Mouse (Mus musculus) T-helper 17 cell (primary cell): ENCODE measurements around the gene Sergef.

Source experiments
- in situ Hi-C, 2 experiments: fragments of 300-600 bp; cut with MboI, MseI; formaldehyde crosslinking; loops; 1 replicate in 1 of 2; 2 replicates in 1 of 2; pipeline ENCODE4 v1.15.1; 2025; ENCODE audit warnings: high pct_unique_total_duplicates in 2 of 2

Sergef gene

DNA sequence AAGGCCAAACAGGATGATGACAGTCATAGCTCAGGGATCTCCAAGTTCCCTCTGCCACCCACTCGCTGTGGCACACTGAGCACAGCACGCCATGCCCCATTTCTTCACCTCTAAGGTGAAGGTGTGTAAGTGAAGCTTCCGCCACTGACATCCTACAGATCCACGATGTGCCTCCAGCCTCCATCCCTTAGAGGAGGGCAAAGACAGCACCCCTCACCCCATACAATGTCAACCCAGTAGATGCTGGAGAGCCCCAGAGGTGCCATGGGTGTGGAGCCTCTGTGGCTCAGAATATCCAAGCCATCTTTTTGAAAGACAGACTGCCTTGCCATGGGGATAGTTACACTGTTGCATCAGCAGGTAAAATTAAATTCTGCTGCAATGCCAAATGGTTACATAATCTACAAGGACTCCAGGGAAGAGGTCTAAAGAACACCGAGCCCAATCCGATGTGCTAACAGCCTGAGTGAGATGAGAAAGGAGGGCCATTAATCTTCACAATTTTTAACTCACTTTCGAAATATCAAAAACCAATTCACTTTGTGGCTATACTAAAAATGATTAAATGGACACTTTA is 23.1 kb downstream of the Sergef start:
- in situ Hi-C loops, result no loop called here

DNA sequence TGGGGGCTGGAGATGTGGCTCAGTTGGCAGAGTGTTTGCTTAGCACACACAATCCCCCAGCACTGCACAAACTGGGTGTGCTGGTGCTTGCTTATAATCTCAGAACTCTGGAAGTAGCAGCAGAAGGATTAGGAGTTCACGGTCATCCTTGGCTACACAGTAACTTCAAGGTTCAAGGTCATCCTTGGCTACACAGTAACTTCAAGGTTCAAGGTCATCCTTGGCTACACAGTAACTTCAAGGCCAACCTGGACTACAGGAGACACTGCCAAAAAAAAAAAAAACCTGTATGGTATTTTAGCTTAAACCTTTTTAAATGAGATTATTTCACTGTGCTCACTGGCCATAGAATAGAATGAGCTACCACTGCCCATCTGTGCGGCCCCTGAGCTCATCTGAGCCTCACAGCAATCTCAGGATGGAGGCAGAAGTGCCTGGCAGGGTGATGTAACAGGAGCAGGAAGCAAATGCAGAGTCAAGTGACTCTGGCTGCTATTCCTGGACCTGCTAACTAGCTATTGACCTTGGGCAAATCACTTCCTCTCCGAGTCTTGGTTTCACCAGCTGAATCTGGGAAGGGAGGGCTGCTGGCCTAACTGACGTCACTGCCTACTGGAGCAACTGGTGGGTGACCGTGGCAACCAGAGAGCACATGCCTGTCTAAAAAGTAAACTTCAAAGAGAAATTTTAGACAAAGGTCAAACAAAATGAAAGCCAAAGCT is 24.2 kb downstream of the Sergef start:
- in situ Hi-C loops, result no loop called here

DNA sequence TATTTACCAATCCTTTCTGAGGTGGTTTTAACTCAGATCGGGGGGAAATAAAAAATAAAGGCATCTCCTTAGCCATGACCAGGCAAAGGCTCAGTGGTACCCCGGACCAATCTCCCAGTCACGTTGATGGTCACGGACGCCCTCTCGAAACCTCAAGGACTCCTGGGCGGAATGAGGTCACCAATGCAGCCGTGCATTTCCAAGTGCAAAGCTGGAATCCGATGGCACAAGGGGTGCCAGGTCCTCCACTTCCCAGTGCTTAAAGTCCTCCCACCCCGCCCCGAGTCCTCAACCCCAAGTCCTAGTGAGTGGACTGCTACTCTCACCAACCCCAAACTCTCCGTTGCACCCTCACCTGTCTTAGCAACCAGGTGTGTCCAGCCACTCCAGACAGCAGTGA is 25.3 kb downstream of the Sergef start:
- in situ Hi-C loops, result no loop called here

DNA sequence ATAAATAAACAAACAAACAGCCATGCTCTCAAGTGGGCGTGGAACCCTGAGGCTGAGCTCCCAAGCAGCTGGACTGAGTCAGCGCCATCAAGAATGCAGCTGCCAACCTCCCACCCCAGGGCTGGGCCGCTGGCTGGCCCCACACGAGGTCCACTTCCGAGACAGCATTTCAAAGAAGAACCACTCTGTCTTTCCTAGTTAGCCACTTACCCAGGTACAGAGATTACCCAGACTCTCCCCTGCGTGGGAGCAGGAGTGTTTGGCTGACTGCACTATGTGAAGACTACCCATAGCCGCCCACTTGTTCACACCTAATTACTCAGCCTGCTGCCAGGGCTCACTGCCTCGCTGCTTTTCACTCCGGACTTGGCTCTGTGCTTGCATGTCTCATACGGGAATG is 26.5 kb downstream of the Sergef start:
- in situ Hi-C loops, result no loop called here

GRCm38 (mm10) chr7:46612421-46612937 is 27.1 kb downstream of the Sergef start:
- in situ Hi-C loops, result no loop called here

DNA sequence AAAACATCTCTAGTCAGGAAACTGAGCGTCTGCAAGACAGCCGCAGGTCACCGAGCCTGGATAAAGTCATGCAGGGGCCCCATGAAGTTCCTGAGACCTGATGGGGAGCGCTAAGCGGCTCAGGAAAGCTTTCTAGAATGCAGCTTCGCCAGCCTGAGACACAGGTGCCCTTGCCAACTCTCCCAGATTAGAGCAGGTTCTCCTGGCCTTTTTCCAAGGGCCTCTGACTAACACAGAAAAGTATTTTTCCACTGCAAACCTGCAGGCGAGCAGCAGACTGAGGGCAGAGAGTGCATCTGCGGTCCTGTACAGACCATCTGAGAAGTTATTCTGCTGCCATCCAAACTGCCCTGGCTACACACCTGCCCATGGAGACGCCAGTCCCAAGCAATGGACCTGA is 27.6 kb downstream of the Sergef start:
- in situ Hi-C loops, result no loop called here

DNA sequence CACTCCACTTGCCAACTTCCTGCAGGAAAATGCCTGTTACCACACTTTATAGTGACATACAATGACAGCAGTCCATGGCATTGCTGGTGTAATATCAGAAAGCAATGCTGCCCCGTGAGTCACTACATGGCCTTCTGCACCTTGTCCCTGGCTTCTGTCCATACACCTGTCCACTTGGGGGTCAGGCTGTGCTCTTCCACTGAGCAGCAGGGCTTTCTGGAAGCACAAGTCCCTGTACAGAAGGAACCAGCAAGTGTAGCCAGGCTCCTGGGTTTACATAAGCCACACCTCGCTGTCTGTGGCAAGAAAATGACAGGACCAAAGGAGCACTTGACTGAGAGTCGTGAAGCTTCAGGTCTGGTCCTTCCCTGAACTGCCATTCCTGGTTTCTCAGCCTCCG is 30.3 kb downstream of the Sergef start:
- in situ Hi-C loops, result loop anchor here in 1 of 2 experiments (5.0 to 10.0 kb wide), 2 partner anchors 217 to 325 kb away; no protein-coding TSS in a partner anchor

DNA sequence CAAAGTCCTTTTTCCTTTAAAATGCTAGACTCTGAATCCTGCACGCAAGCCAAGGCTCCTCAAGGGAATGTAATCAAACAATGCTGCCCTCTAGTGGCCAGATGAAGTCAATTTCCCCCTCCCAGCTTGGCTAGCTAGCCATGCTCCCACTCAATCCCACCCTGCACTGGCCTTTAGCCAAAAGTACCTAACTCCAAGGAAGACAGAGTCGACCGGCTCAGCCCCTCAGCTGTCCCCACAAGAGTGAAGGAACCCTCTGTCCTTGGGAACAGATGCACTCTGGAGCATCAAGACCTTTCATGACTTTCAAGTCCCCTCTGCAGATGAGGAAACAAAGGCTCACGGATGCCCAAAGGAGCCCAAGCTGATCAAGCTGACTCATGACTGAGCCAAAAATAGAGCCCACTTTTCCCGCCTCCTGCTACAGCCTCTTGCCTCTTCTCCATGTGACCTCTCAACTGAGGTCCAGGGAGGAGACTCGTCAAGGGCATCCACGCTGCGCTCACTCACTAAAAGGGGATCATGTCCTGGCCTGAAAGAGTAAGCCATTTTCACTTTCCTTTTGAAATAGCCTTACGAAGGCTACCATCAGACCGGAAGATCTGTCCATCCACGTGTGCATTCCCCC is 32.1 kb downstream of the Sergef start:
- in situ Hi-C loops, result loop anchor here in 1 of 2 experiments (5.0 to 10.0 kb wide), 2 partner anchors 215 to 323 kb away; no protein-coding TSS in a partner anchor

DNA sequence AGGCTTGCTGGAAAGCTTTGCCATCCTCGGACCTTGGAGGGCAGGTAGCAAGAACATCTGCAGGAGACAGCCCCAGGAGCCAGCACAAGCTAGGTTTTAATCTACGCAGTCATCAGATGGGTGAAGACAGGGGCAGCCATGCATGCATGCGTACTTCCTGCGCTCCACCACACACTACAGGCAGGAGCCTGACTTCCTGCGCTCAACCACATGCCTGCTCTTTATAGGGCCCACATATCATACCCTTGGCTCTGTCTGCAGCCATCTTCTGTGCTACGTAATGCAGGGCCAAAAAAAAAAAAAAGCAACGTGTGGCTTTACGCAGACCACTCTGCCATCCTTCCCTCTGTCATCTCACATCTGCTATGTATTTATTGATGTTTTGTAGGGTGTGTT is 32.6 kb downstream of the Sergef start:
- in situ Hi-C loops, result loop anchor here in 1 of 2 experiments (5.0 to 10.0 kb wide), 2 partner anchors 215 to 322 kb away; no protein-coding TSS in a partner anchor

DNA sequence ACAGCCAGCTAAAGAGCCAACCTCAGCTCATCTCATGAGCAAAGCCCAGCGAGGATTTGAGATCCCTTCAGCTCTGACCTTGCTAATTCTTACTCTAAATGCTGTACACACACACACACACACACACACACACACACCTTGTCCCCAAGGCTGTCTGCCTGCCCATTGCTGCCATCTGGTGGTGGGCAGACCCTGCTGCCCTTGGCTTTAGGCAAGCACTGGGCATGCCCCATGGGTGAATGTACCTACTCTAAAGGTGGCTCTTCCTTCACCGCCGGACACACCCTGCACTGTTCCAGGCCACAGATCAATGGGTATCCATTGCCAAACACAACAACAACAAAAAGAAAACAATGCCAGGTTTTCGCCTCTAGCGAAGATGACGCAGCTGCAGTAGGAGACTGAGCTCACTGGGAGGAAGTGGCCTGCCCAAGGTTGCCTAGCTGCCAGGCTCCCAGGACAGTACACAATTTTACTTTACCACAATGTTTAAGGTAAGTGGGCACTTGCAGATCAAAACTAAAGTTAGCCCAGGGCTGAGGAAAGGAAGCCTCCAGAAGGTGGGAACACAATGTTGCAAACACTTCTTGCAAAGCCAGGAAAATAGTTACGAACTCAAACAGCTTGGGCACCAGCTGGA is 33.1 kb downstream of the Sergef start:
- in situ Hi-C loops, result loop anchor here in 1 of 2 experiments (5.0 to 10.0 kb wide), 2 partner anchors 214 to 322 kb away; no protein-coding TSS in a partner anchor

DNA sequence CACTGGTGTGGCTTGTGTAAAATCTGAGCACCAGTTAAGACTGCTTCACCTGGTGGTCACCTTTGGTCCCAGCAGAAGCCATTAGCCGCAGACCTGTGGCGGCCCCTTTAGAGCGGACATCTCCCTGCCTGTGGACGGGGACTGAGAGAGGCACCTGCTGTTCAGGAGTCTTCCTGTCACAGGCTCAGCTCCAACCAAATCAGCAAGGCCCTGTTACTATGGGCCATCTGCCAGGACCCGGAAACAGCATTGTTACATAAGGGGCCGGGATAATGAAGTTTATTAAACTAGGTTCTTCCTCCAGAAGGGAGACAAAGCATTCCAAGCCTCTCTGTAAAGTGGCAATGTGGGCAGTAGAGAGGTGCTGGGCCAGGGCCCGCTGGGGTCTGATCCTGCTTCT is 36.6 kb downstream of the Sergef start:
- in situ Hi-C loops, result loop anchor here (5.0 to 10.0 kb wide), 2 partner anchors 316 to 318 kb away; no protein-coding TSS in a partner anchor

GRCm38 (mm10) chr7:46602079-46602478 is 37.5 kb downstream of the Sergef start:
- in situ Hi-C loops, result loop anchor here (5.0 to 10.0 kb wide), 2 partner anchors 315 to 317 kb away; no protein-coding TSS in a partner anchor

- in situ Hi-C loops, result loop anchor here (5.0 to 10.0 kb wide), 2 partner anchors 314 to 316 kb away; no protein-coding TSS in a partner anchor
Measured at GRCm38 (mm10) chr7:46601097-46601496, 38.5 kb downstream of the Sergef start.

GRCm38 (mm10) chr7:46597006-46597405 is 42.6 kb downstream of the Sergef start:
- in situ Hi-C loops, result no loop called here

- in situ Hi-C loops, result no loop called here
Measured at GRCm38 (mm10) chr7:46591546-46591945, 48.1 kb downstream of the Sergef start.

GRCm38 (mm10) chr7:46589181-46589580 is 50.4 kb downstream of the Sergef start:
- in situ Hi-C loops, result no loop called here

- in situ Hi-C loops, result no loop called here
Measured at GRCm38 (mm10) chr7:46588005-46588404, 51.6 kb downstream of the Sergef start.

DNA sequence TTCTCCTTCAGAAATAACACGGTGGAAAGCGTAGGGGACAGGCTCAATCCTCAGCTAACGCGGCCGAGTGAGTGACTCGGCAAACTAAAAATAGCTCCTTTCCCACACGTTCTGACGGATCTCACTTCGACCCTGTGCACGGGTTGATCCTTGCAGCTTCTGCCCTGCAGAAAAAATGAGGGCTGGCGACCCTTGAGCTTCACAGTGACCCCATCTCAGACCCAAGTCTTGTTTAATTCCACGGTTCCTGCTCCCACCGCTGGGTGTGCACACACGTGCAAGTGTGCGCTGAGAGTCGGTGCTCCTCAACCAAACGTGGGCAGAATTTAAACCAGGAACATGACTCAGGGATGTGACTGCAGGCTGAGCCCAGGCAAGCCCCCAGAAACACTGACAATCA is 52.1 kb downstream of the Sergef start:
- in situ Hi-C loops, result no loop called here

DNA sequence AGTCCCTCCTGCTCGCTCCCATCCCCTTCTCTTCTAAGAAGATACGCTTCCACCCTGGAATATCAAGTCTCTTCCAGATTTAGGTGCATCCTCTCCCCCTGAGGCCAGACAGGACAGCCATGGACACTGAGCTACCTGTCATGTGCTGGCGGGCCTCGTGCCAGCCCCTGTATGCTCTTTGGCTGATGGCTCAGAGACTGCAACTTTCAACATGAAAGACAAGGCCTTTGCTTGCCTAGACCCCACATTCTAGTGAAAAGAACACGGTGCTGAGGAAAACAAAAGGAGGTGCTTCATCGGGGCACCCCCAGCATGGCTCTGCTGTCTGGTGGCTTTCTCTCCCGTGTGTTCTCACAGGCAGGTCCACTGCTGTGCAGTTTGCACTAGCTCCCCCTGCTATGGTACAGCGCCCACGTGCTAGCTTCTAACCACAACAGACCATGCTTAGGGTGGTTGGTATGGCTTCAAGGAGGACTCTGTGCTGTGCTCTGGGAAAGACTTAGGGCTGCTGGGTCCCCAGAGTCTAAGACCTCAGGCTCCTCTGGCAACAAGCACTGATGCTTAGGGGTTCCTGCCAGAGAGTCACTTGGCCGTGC is 52.9 kb downstream of the Sergef start:
- in situ Hi-C loops, result no loop called here

DNA sequence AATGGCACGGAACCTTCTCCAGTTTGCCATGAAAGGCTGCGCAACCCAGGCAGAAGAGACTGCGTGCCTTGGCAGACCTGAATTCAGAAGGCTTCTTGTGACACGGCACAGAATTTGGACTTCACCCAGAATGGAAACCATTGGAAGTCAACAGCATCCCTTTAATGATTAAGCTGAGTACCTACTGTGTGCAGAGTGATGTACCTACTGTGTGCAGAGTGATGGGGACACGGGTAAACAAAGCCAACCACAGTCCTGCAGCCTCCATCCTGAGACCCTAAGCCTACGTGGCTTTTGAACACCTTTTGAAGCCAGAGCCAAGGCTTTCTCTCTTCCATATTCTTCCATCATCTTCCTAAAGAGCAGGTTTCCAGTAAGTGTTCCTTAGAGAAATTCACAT is 56.9 kb downstream of the Sergef start:
- in situ Hi-C loops, result no loop called here

DNA sequence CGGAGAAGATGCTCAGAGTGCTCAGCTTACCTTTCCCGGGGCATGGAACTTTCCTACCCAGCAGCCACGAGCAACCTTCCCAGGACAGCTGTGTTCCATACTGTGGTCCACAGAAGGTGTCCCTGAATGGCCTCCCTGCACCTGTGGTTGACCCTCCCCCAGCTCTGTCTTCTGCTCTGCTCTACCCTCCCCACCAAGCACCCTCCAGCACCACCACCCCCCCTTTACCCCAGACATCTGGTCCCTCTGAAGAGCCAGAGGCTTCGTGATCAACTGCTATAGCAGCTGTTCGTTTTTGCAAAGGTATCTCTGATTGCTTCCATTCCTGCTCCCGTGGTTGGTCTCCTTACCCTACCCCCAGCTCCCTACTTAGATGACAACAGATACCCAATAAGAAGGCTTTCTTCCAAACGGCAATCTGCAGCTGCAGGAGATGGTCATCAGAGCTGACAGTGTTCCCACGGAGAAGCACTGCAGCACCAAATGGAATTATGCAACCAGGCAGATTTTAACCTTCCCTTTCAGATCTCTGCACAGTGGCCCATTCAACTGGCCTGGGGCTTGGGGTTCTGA is 58.2 kb downstream of the Sergef start:
- in situ Hi-C loops, result no loop called here
